Mouse (Mus musculus) testis, postnatal 14 days (tissue): ENCODE measurements around the gene 0610040J01Rik.
A peak's percentile ranks its signal among the peaks of the same experiment; 100 is the strongest.

Experiments
- DNase-seq: peaks from one replicate; pipeline ENCODE4 v3.0.0; 2021; ENCODE audit warnings: low spot score

Gene 0610040J01Rik

GRCm38 (mm10) chr5:63906149-63907093 lies 94.3 kb downstream of the 0610040J01Rik start:
- peak; percentile 46 for DNase-seq

GRCm38 (mm10) chr5:63907513-63907912 lies 95.3 kb downstream of the 0610040J01Rik start:
- no peak for DNase-seq

- no peak for DNase-seq
These were observed 98.2 kb downstream of the 0610040J01Rik start for GRCm38 (mm10) chr5:63910171-63910960.

- no peak for DNase-seq
These were observed 102.7 kb downstream of the 0610040J01Rik start for GRCm38 (mm10) chr5:63914896-63915295.

- no peak for DNase-seq
These were observed 104.4 kb downstream of the 0610040J01Rik start for GRCm38 (mm10) chr5:63916457-63917139.

- DNase-seq = no peak
These were observed 106.0 kb downstream of the 0610040J01Rik start for GRCm38 (mm10) chr5:63918201-63918600.

- DNase-seq = no peak
These were observed 111.3 kb downstream of the 0610040J01Rik start for GRCm38 (mm10) chr5:63923305-63924025.

GRCm38 (mm10) chr5:63925035-63925628 lies 113.0 kb downstream of the 0610040J01Rik start:
- DNase-seq = no peak

GRCm38 (mm10) chr5:63930824-63931358 lies 118.7 kb downstream of the 0610040J01Rik start:
- no peak for DNase-seq

- no peak for DNase-seq
These were observed 120.7 kb downstream of the 0610040J01Rik start for GRCm38 (mm10) chr5:63932829-63933228.

GRCm38 (mm10) chr5:63935581-63935980 lies 123.4 kb downstream of the 0610040J01Rik start:
- DNase-seq = no peak

- peak; percentile 31 for DNase-seq
These were observed 124.6 kb downstream of the 0610040J01Rik start for GRCm38 (mm10) chr5:63936740-63937139.

- DNase-seq = no peak
These were observed 126.4 kb downstream of the 0610040J01Rik start for GRCm38 (mm10) chr5:63938575-63938974.

- no peak for DNase-seq
These were observed 129.7 kb downstream of the 0610040J01Rik start for GRCm38 (mm10) chr5:63941891-63942290.

- no peak for DNase-seq
These were observed 131.1 kb downstream of the 0610040J01Rik start for GRCm38 (mm10) chr5:63943291-63943690.

GRCm38 (mm10) chr5:63947526-63947925 lies 135.4 kb downstream of the 0610040J01Rik start:
- DNase-seq = no peak

GRCm38 (mm10) chr5:63949195-63949594 lies 137.0 kb downstream of the 0610040J01Rik start:
- no peak for DNase-seq
